In the genomic region with DNA sequence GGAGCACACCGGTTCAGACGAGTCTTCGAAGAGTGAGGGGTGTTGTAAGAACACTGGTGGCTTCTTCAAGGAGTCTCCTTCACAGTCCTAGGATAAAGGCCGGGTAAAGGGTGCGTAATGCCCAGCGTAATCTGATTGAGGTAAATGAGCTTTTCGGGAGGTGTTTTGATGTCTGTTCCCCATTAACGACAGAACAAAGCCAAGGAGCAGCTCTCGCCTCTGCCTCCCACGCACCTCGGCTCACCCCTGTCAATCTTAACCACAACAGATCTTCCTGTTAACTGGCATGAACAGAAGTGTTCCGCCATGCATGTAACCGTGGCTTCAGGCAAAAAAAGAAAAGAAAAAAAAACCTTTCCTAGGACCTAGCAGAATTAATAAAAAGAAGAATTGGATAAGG, we compare ENCODE assay signal across 11 mouse cellular contexts. TPM values are rescaled to one million over a fixed set of nuclear protein-coding genes. Genes with fewer than 3 reads are reported as not detected.
DNase-seq lines count a peak whose midpoint lies in the region; ATAC-seq and TF ChIP-seq lines count a peak whose summit lies in the region.
"Had no signal": no experiment of that assay in that cellular context is flagged by ENCODE, and none has a peak within 500 bp of the region (broad histone marks: within the 10 kb centered on the region; RNA-seq: fewer than 3 reads in every experiment).

No protein-coding gene starts in this region.

- H3K4me2 ChIP-seq in midbrain, embryonic 14.5 days (ENCODE audit: low read length): no peak overlapping the region
- H3K4me2 ChIP-seq in midbrain, embryonic 16.5 days (ENCODE audit: low read length): no peak overlapping the region
- 0 out of 2 replicates have a peak overlapping the region, but pooled peaks have one; percentile 8 for H3K4me2 ChIP-seq in hindbrain, embryonic 16.5 days (ENCODE audit: low read length)
- no peak overlapping the region for H3K4me2 ChIP-seq in stomach, postnatal 0 days (replicated peaks; ENCODE audit: low read depth)
- H3K4me2 ChIP-seq: midbrain, embryonic 12.5 days had no signal

- H3K4me1 ChIP-seq in midbrain, embryonic 14.5 days (ENCODE audit: control insufficient read depth, insufficient read depth, low read length): peaks cover 17% of the 10 kb centered on the region
- H3K4me1 ChIP-seq in midbrain, embryonic 16.5 days (ENCODE audit: control insufficient read depth, insufficient read depth, low read length): peaks cover 6% of the 10 kb centered on the region
- peaks cover 3% of the 10 kb centered on the region; the same call in 1 of the 2 replicates for H3K4me1 ChIP-seq in hindbrain, embryonic 16.5 days (ENCODE audit: control insufficient read depth, insufficient read depth, low read depth, low read length)
- H3K4me1 ChIP-seq in stomach, postnatal 0 days (replicated peaks; ENCODE audit: control insufficient read depth, insufficient read depth): no peaks in the 10 kb centered on the region

- 20% methylated on average over 13 of the region's 13 CpGs for WGBS in midbrain, embryonic 14.5 days
- WGBS in midbrain, embryonic 16.5 days: 19% methylated on average over 13 of the region's 13 CpGs
- WGBS in hindbrain, embryonic 16.5 days: 31% methylated on average over 13 of the region's 13 CpGs
- WGBS in stomach, postnatal 0 days: 57% methylated on average over 13 of the region's 13 CpGs

- no peak overlapping the region for H3K4me3 ChIP-seq in midbrain, embryonic 14.5 days (replicated peaks; ENCODE audit: low read depth, low read length)
- no peak overlapping the region for H3K4me3 ChIP-seq in midbrain, embryonic 16.5 days (ENCODE audit: low read depth, low read length)
- H3K4me3 ChIP-seq in hindbrain, embryonic 16.5 days (ENCODE audit: low read length): no peak overlapping the region
- H3K4me3 ChIP-seq in stomach, postnatal 0 days (ENCODE audit: low read depth, low read length): no peak overlapping the region
- H3K4me3 ChIP-seq: midbrain, embryonic 12.5 days had no signal

- no peak overlapping the region for H3K9ac ChIP-seq in midbrain, embryonic 14.5 days (replicated peaks; ENCODE audit: low read length)
- no peak overlapping the region for H3K9ac ChIP-seq in midbrain, embryonic 16.5 days (ENCODE audit: low read depth, low read length)
- H3K9ac ChIP-seq in hindbrain, embryonic 16.5 days (ENCODE audit: low read depth, low read length): no peak overlapping the region
- H3K9ac ChIP-seq in stomach, postnatal 0 days (ENCODE audit: low read length): no peak overlapping the region
- H3K9ac ChIP-seq: midbrain, embryonic 12.5 days had no signal

- intact Hi-C loops in gastrocnemius, postnatal 14 days (cut with DNase I; ENCODE audit: low total_unique reads): no loop called here

- DNase-seq in midbrain, embryonic 14.5 days: peak; percentile 27
- peak; percentile 56 for DNase-seq in embryo, embryonic 10 days (ENCODE audit: low spot score)
- peak; percentile 63 to 69 for DNase-seq in thymus, postnatal 36 days
- DNase-seq in liver: no peak
- DNase-seq in stomach, postnatal 0 days (ENCODE audit: low spot score): no peak
- DNase-seq in gastrocnemius, postnatal 14 days: no peak

- no peaks in the 10 kb centered on the region for H3K27me3 ChIP-seq in midbrain, embryonic 14.5 days (ENCODE audit: control insufficient read depth, insufficient read depth, low read length)
- no peaks in the 10 kb centered on the region for H3K27me3 ChIP-seq in midbrain, embryonic 16.5 days (ENCODE audit: control insufficient read depth, insufficient read depth, low read depth, low read length)
- H3K27me3 ChIP-seq in hindbrain, embryonic 16.5 days (replicated peaks; ENCODE audit: control insufficient read depth, insufficient read depth, low read length): no peaks in the 10 kb centered on the region
- H3K27me3 ChIP-seq in stomach, postnatal 0 days (ENCODE audit: control insufficient read depth, insufficient read depth, low read length): no peaks in the 10 kb centered on the region
- H3K27me3 ChIP-seq: midbrain, embryonic 12.5 days had no signal

- no peaks in the 10 kb centered on the region for H3K36me3 ChIP-seq in midbrain, embryonic 14.5 days (ENCODE audit: control insufficient read depth, insufficient read depth, low read length)
- no peaks in the 10 kb centered on the region for H3K36me3 ChIP-seq in midbrain, embryonic 16.5 days (ENCODE audit: control insufficient read depth, insufficient read depth, low read length)
- no peaks in the 10 kb centered on the region for H3K36me3 ChIP-seq in hindbrain, embryonic 16.5 days (ENCODE audit: control insufficient read depth, insufficient read depth, low read length)
- no peaks in the 10 kb centered on the region for H3K36me3 ChIP-seq in stomach, postnatal 0 days (ENCODE audit: control insufficient read depth, insufficient read depth, low read length)
- H3K36me3 ChIP-seq: midbrain, embryonic 12.5 days had no signal

- no peak for TF ChIP-seq CTCF in stomach, postnatal 0 days (IDR thresholded peaks at IDR 0.05; ENCODE audit: low read depth)

- H3K27ac ChIP-seq in midbrain, embryonic 14.5 days (replicated peaks; ENCODE audit: low read depth, low read length): no peak overlapping the region
- no peak overlapping the region for H3K27ac ChIP-seq in midbrain, embryonic 16.5 days (ENCODE audit: low read length)
- H3K27ac ChIP-seq in hindbrain, embryonic 16.5 days (ENCODE audit: low read depth, low read length): no peak overlapping the region
- H3K27ac ChIP-seq in stomach, postnatal 0 days (replicated peaks): no peak overlapping the region
- H3K27ac ChIP-seq: midbrain, embryonic 12.5 days had no signal

- H3K9me3 ChIP-seq in midbrain, embryonic 14.5 days (ENCODE audit: control insufficient read depth, low read length): no peaks in the 10 kb centered on the region
- no peaks in the 10 kb centered on the region for H3K9me3 ChIP-seq in midbrain, embryonic 16.5 days (replicated peaks; ENCODE audit: control insufficient read depth, low read length, poor library complexity, severe bottlenecking)
- no peaks in the 10 kb centered on the region for H3K9me3 ChIP-seq in hindbrain, embryonic 16.5 days (ENCODE audit: control insufficient read depth, low read length)
- no peaks in the 10 kb centered on the region for H3K9me3 ChIP-seq in stomach, postnatal 0 days (ENCODE audit: control insufficient read depth, low read length)
- H3K9me3 ChIP-seq: midbrain, embryonic 12.5 days had no signal

- TF ChIP-seq EP300 in stomach, postnatal 0 days (optimal IDR thresholded peaks at IDR 0.05): no peak

- ATAC-seq in midbrain, embryonic 14.5 days (ENCODE audit: low FRiP score, low TSS enrichment): no peak
- ATAC-seq in midbrain, embryonic 16.5 days: no peak
- ATAC-seq in hindbrain, embryonic 16.5 days: no peak
- ATAC-seq in stomach, postnatal 0 days (ENCODE audit: low FRiP score, low TSS enrichment): no peak
- ATAC-seq: intestine, postnatal 0 days had no signal

RNA-seq across cellular contexts. Expression of gene Adamts20, which starts 13.5 kb away (rescaled TPM):
- 2.6 and 3.5 TPM in 2 replicates for polyA plus RNA-seq in midbrain, embryonic 14.5 days (2014; fragmentation: Nextera tagmentation; extraction: Ambion mirVana)
- 1.5 and 2.0 TPM in 2 replicates for polyA plus RNA-seq in midbrain, embryonic 16.5 days (2015; fragmentation: Nextera tagmentation; extraction: Ambion mirVana)
- 2.8 and 3.4 TPM in 2 replicates for polyA plus RNA-seq in hindbrain, embryonic 16.5 days (2015; fragmentation: Nextera tagmentation; extraction: Ambion mirVana)
- 0.40 and 0.64 TPM in 2 replicates for polyA plus RNA-seq in stomach, postnatal 0 days (2015; fragmentation: Nextera tagmentation; extraction: Ambion mirVana)
- total RNA-seq in gastrocnemius, postnatal 14 days (2021): 10 to 100 TPM; 15.4 to 19.6 TPM
- total RNA-seq: liver, adult 2 months had no signal
- polyA plus RNA-seq: liver, adult 2 months had no signal

Comparison
In these comparisons a context has a peak if more than half of its experiments do, and no peak if none do; other contexts are left out.
1. DNase-seq: peak in midbrain, embryonic 14.5 days (single experiment), embryo, embryonic 10 days (single experiment) and thymus, postnatal 36 days (2 of 2); none in liver (single experiment), stomach, postnatal 0 days (single experiment) and gastrocnemius, postnatal 14 days (single experiment).